Comparison of ENCODE assay signal across 8 mouse cellular contexts in genomic region chr17:87948965-87949584, GRCm38 (mm10). TPM values are rescaled to one million over a fixed set of nuclear protein-coding genes. Genes with fewer than 3 reads are reported as not detected.
DNase-seq lines count a peak whose midpoint lies in the region; ATAC-seq and TF ChIP-seq lines count a peak whose summit lies in the region.

No protein-coding gene starts in this region.

- no peak overlapping the region for H3K4me2 ChIP-seq in heart, embryonic 12.5 days
- no peak overlapping the region for H3K4me2 ChIP-seq in midbrain, embryonic 11.5 days

- peak; percentile 99 for TF ChIP-seq CTCF in small intestine, adult 2 months (IDR thresholded peaks at IDR 0.05; ENCODE audit: extremely low read depth, insufficient read length, insufficient replicate concordance, low read depth, low read length)

- H3K27me3 ChIP-seq in heart, embryonic 12.5 days (replicated peaks), result no peaks in the 10 kb centered on the region
- H3K27me3 ChIP-seq in midbrain, embryonic 11.5 days (ENCODE audit: control insufficient read depth, insufficient read depth, low read length), result no peaks in the 10 kb centered on the region
- no peaks in the 10 kb centered on the region for H3K27me3 ChIP-seq in small intestine, adult 2 months (ENCODE audit: control insufficient read depth, insufficient read depth, low read length)

- intact Hi-C loops in left cerebral cortex, postnatal 25 days (cut with DNase I), result loop anchor here (1.0 to 5.0 kb wide), 4 partner anchors 67 to 347 kb away; partner anchors contain the start of gene Kcnk12

- no peaks in the 10 kb centered on the region for H3K36me3 ChIP-seq in heart, embryonic 12.5 days
- H3K36me3 ChIP-seq in midbrain, embryonic 11.5 days (ENCODE audit: control insufficient read depth, insufficient read depth, low read length), result no peaks in the 10 kb centered on the region
- H3K36me3 ChIP-seq in small intestine, adult 2 months (ENCODE audit: control insufficient read depth, insufficient read depth, low read length), result no peaks in the 10 kb centered on the region

- TF ChIP-seq POLR2A in small intestine, adult 2 months (IDR thresholded peaks at IDR 0.05; ENCODE audit: low read depth, low read length), result no peak

- no peaks in the 10 kb centered on the region for H3K4me1 ChIP-seq in heart, embryonic 12.5 days (replicated peaks)
- H3K4me1 ChIP-seq in midbrain, embryonic 11.5 days (ENCODE audit: control insufficient read depth, insufficient read depth, low read length), result no peaks in the 10 kb centered on the region
- H3K4me1 ChIP-seq in small intestine, adult 2 months (ENCODE audit: control insufficient read depth, insufficient read depth, insufficient read length, low read length), result no peaks in the 10 kb centered on the region

- no peak overlapping the region for H3K9ac ChIP-seq in heart, embryonic 12.5 days
- no peak overlapping the region for H3K9ac ChIP-seq in midbrain, embryonic 11.5 days (ENCODE audit: low read length)

- no peak for ATAC-seq in heart, embryonic 12.5 days (ENCODE audit: insufficient number of reproducible peaks, low FRiP score)
- ATAC-seq in midbrain, embryonic 11.5 days (ENCODE audit: low FRiP score), result peak; percentile 68; the same call in 1 of the 2 replicates

- no peak overlapping the region for H3K4me3 ChIP-seq in heart, embryonic 12.5 days
- H3K4me3 ChIP-seq in midbrain, embryonic 11.5 days (ENCODE audit: low read depth, low read length), result no peak overlapping the region
- H3K4me3 ChIP-seq in small intestine, adult 2 months (ENCODE audit: low read depth, low read length), result no peak overlapping the region

- H3K27ac ChIP-seq in heart, embryonic 12.5 days (ENCODE audit: poor library complexity, severe bottlenecking), result no peak overlapping the region
- no peak overlapping the region for H3K27ac ChIP-seq in midbrain, embryonic 11.5 days (ENCODE audit: low read depth, low read length)
- no peak overlapping the region for H3K27ac ChIP-seq in small intestine, adult 2 months (ENCODE audit: insufficient read depth, low read depth, low read length)

- DNase-seq in heart, adult 18-20 months, result peak; percentile 65 to 86
- DNase-seq in cerebellum, postnatal 36 days, result peak; percentile 89 to 91
- peak; percentile 66 for DNase-seq in gastrocnemius, adult 18-20 months (ENCODE audit: low spot score)
- DNase-seq in kidney, adult 11 months, result peak; percentile 63
- peak; percentile 80 to 83 for DNase-seq in left cerebral cortex, postnatal 25 days (ENCODE audit: low spot score in 2 of 2)
- peak; percentile 97 for DNase-seq in midbrain, embryonic 11.5 days (ENCODE audit: low spot score, missing footprints)

- no peaks in the 10 kb centered on the region for H3K9me3 ChIP-seq in heart, embryonic 12.5 days (replicated peaks)
- no peaks in the 10 kb centered on the region for H3K9me3 ChIP-seq in midbrain, embryonic 11.5 days (ENCODE audit: control insufficient read depth, low read length)

- WGBS in heart, embryonic 12.5 days, result 42% methylated on average over 16 of the region's 16 CpGs
- 47% methylated on average over 16 of the region's 16 CpGs for WGBS in midbrain, embryonic 11.5 days
- 36% methylated on average over 16 of the region's 16 CpGs for WGBS in small intestine, adult 2 months

RNA-seq across cellular contexts. Expression of gene Msh6, which starts 25.8 kb away (rescaled TPM):
- 1 to 10 TPM; 8.4 to 9.1 TPM for total RNA-seq in heart, adult 18-20 months (2021)
- 40.3 and 43.3 TPM in 2 replicates for polyA plus RNA-seq in heart, embryonic 12.5 days (2016; fragmentation: Nextera tagmentation; extraction: Ambion mirVana)
- total RNA-seq in gastrocnemius, adult 18-20 months (2021), result 1 to 10 TPM; 4.1 to 4.4 TPM
- 10 to 100 TPM; 12.9 to 14.4 TPM for total RNA-seq in left cerebral cortex, postnatal 25 days (2021)
- polyA plus RNA-seq in midbrain, embryonic 11.5 days (2014; fragmentation: Nextera tagmentation; extraction: Ambion mirVana), result 92.3 and 95.5 TPM in 2 replicates
- polyA plus RNA-seq in small intestine, adult 2 months (2012; rRNA removed), result 1.2 and 1.8 TPM in 2 replicates

RNA-seq across cellular contexts. Expression of gene Rpl36-ps4, which starts 28.3 kb away (rescaled TPM):
- not detected for total RNA-seq in heart, adult 18-20 months (2021)
- not detected in 2 replicates for polyA plus RNA-seq in heart, embryonic 12.5 days (2016; fragmentation: Nextera tagmentation; extraction: Ambion mirVana)
- not detected for total RNA-seq in gastrocnemius, adult 18-20 months (2021)
- total RNA-seq in left cerebral cortex, postnatal 25 days (2021), result not detected
- polyA plus RNA-seq in midbrain, embryonic 11.5 days (2014; fragmentation: Nextera tagmentation; extraction: Ambion mirVana), result not detected in 2 replicates
- not detected in 2 replicates for polyA plus RNA-seq in small intestine, adult 2 months (2012; rRNA removed)
